Mouse (Mus musculus) heart, embryonic 14.5 days (tissue): Measurements from ENCODE around the gene Plekhs1. TPM values are rescaled to one million over a fixed set of nuclear protein-coding genes. Genes with fewer than 3 reads are reported as not detected.

Source experiments
- polyA plus RNA-seq: library from polyadenylated mRNA; unstranded; fragments of >200 nt; fragmentation: Nextera tagmentation; extraction: Ambion mirVana; gene quantifications from 2 replicates; pipeline ENCODE4 v1.2.1, GENCODE M21; 2014

Gene Plekhs1
- polyA plus RNA-seq, 1 experiment from 2014 or later, result not detected

Other genes with a start within 250 kb of the Plekhs1 start
- 1.7 TPM in 2 replicates for gene Habp2, start 174.5 kb upstream of the Plekhs1 start, polyA plus RNA-seq
- 35.6 and 40.3 TPM in 2 replicates for gene Nrap, start 71.6 kb upstream of the Plekhs1 start, polyA plus RNA-seq
- gene Casp7, start 64.5 kb upstream of the Plekhs1 start, polyA plus RNA-seq, result 28.6 and 32.3 TPM in 2 replicates
- 12.4 and 15.8 TPM in 2 replicates for gene Dclre1a, start 86.6 kb downstream of the Plekhs1 start, polyA plus RNA-seq
- gene Nhlrc2, start 86.6 kb downstream of the Plekhs1 start, polyA plus RNA-seq, result 17.8 and 18.6 TPM in 2 replicates